Mouse (Mus musculus): ENCODE results near the gene Dcaf6. TPM values are rescaled to one million over a fixed set of nuclear protein-coding genes. Genes with fewer than 3 reads are reported as not detected.

The Dcaf6 gene
- polyA plus RNA-seq, 1 experiment from 2014 or later: 10.4 TPM

DNA sequence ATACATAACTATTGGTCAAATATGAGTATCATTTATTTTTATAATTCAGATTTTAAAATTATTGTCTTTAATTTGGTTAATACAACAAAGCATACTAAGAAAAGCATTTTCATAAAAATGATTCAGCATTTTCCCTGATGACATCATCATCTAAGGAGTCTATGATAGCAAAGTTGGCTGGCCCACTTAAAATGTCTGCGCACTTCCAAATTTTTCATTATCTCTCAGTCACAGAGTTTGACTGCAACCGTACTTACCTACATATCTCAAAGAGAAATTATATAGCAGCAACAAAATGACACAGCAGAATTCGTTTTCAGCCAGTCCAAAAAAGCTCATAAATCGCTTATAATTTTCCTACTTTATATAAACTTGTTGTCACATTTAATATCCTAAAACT lies 64.3 kb downstream of the Dcaf6 start:
- Histone ChIP-seq H3K4me2 (no peak overlapping the region), H3K4me3 (no peak overlapping the region), H3K4me1 (no peaks in the 10 kb centered on the region), H3K9ac (no peak overlapping the region), H3K9me3 (replicated peaks) (no peaks in the 10 kb centered on the region), H3K36me3 (ENCODE audit: poor library complexity, severe bottlenecking) (no peaks in the 10 kb centered on the region), H3K27ac (no peak overlapping the region), H3K27me3 (no peaks in the 10 kb centered on the region)
- ATAC-seq: no peak
- WGBS: 95% methylated on average over 4 of the region's 4 CpGs

DNA sequence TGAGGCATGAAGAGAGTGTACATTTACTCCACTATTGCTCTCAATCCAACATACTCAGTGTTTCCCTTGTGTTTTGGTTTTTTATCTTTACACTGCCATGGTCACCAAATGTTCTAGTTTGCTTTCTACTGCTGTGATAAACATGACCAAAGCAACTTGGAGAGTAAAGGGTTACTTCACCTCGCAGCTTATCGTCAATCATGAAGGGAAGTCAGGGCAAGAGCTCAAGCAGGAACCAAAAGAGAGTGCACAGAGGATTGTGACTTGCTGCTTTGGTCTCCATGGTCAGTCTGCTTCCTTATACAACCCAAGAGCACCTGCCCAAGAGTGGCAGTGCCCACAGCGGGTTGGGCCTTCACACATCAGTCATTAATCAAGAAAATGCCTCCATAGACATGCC lies 65.4 kb downstream of the Dcaf6 start:
- no peak for ATAC-seq
- Histone ChIP-seq H3K4me3 (no peak overlapping the region), H3K4me2 (no peak overlapping the region), H3K27me3 (no peaks in the 10 kb centered on the region), H3K9me3 (replicated peaks) (no peaks in the 10 kb centered on the region), H3K27ac (no peak overlapping the region), H3K36me3 (ENCODE audit: poor library complexity, severe bottlenecking) (no peaks in the 10 kb centered on the region), H3K4me1 (no peaks in the 10 kb centered on the region), H3K9ac (no peak overlapping the region)
- WGBS: 72% methylated on average over 3 of the region's 3 CpGs

DNA sequence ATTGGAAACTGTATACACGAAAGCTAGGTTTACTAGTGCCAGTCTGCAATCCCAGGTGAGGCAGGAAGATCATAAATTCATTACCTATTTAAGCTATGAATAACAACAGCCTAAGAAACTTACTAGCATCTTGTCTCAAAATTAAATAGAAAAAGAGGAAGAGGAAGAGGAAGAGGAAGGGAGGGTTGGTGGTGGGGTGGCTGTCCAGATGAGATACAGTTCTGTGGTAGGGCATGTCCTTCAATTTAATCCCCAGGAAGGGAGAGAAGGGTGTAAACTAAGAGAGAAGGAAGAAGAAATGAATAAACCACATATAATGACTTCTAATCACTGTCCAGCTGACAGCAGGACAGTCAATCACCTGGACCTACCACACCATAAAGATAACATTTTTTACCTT lies 67.2 kb downstream of the Dcaf6 start:
- Histone ChIP-seq H3K27ac (no peak overlapping the region), H3K9me3 (replicated peaks) (no peaks in the 10 kb centered on the region), H3K4me1 (no peaks in the 10 kb centered on the region), H3K4me2 (no peak overlapping the region), H3K4me3 (no peak overlapping the region), H3K36me3 (ENCODE audit: poor library complexity, severe bottlenecking) (peaks cover 3% of the 10 kb centered on the region), H3K9ac (no peak overlapping the region), H3K27me3 (no peaks in the 10 kb centered on the region)
- ATAC-seq: no peak
- WGBS: 85% methylated on average over 1 of the region's 1 CpGs

DNA sequence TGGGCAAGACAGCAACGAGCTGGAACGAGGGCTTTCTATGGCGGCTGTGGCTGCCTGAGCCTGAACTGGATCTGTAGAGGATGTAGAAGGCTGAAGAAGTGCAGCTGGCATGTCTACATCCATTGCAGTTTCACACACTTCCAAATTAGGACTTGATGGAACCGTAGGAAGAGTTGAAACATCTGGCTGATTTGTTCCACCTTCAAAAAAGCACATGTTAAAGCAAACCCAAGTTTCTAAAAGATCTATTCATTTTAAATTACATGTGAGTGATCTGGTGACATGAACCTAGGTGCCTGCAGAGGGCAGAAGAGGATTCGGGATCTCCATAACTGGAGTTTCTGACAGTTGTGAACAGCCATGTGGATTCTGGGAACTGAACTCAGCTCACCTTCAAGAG lies 71.6 kb downstream of the Dcaf6 start:
- no peaks in the 10 kb centered on the region for H3K27me3 ChIP-seq
- no peak overlapping the region for H3K4me2 ChIP-seq
- H3K27ac ChIP-seq: no peak overlapping the region
- ATAC-seq: no peak
- no peak overlapping the region for H3K4me3 ChIP-seq
- H3K4me1 ChIP-seq: no peaks in the 10 kb centered on the region
- 83% methylated on average over 5 of the region's 5 CpGs for WGBS
- H3K9ac ChIP-seq: no peak overlapping the region
- H3K36me3 ChIP-seq (ENCODE audit: poor library complexity, severe bottlenecking): peaks cover 8% of the 10 kb centered on the region
- no peaks in the 10 kb centered on the region for H3K9me3 ChIP-seq (replicated peaks)

DNA sequence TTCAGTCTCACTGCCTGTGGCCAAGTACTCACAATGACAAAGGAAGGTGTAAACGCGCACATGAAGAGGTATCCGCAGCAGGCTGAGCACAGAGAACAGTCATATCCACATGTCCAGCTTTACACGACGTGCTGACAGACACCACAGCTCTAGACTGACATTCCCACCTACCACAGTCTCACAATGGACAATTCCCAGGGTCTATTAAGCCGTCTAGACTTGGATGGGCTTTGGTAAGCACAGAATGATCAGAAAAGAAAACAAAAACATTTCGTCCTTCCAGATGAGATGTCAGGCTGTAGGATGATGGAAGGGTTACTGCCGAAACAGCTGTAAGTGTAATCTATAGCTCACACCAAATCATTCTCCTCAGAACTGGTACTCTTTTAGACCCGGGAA lies 73.8 kb downstream of the Dcaf6 start:
- Histone ChIP-seq H3K4me1 (no peaks in the 10 kb centered on the region), H3K27ac (no peak overlapping the region), H3K4me3 (no peak overlapping the region), H3K27me3 (no peaks in the 10 kb centered on the region), H3K4me2 (no peak overlapping the region), H3K36me3 (ENCODE audit: poor library complexity, severe bottlenecking) (peaks cover 8% of the 10 kb centered on the region), H3K9ac (no peak overlapping the region), H3K9me3 (replicated peaks) (no peaks in the 10 kb centered on the region)
- no peak for ATAC-seq
- WGBS: 82% methylated on average over 9 of the region's 9 CpGs

DNA sequence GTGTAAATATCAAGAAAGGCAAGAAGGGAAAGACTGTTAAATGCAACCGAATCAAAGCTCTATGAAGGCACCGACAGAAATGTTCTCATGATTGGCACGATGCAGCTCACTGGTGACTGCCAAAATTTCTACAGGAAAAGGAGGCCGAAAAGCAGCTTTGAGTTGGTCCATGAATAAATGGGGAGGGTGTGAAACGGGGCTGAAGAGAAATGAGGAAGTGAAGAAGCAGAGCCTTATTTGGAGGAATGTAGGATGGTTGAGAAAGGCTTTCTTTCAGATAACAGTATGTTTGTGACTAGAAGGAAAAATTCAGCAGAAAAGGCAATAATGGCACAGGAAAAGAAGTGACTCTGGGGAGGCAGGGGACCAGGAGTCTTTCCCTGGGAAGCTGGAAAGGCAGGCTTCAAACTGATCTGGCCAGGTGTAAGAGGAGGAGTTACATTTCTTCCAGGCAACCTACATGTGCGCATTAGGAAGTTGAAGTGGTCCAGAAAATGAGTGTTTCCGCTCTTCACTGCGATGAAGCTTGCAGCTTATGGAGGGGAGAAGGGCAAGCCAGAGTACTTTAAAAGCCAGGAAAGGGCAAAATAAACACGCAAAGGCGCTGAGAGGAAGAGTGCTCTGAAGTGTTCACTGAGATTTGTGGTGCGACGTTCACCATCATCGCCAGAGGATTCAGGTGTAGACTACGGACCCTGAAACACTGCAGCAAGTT lies 74.3 kb downstream of the Dcaf6 start:
- Histone ChIP-seq H3K9me3 (replicated peaks) (no peaks in the 10 kb centered on the region), H3K36me3 (ENCODE audit: poor library complexity, severe bottlenecking) (peaks cover 8% of the 10 kb centered on the region), H3K27me3 (no peaks in the 10 kb centered on the region), H3K4me3 (no peak overlapping the region), H3K4me1 (no peaks in the 10 kb centered on the region), H3K9ac (no peak overlapping the region), H3K27ac (no peak overlapping the region), H3K4me2 (no peak overlapping the region)
- no peak for ATAC-seq
- 94% methylated on average over 14 of the region's 14 CpGs for WGBS

DNA sequence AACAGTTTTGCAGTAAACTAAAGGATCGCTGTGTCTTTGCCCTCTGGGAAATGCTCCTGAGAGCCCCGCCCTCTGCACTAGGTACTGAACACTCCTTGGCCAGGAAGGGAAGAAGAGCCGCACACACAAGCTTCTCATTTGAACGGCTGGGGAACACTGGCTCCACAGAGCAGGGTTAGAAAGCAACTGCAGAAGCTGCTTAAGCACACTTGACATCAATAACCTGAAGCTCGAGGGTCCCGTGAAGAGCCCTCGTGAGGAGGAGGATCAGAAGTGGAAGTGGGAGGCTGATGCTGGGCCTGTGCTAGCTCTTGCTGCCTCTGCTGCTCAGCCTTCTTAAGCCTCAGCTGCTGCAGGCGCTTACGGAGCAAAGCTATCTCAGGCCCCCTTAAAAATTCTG lies 86.4 kb downstream of the Dcaf6 start:
- 66% methylated on average over 9 of the region's 9 CpGs for WGBS
- no peaks in the 10 kb centered on the region for H3K36me3 ChIP-seq (ENCODE audit: poor library complexity, severe bottlenecking)

DNA sequence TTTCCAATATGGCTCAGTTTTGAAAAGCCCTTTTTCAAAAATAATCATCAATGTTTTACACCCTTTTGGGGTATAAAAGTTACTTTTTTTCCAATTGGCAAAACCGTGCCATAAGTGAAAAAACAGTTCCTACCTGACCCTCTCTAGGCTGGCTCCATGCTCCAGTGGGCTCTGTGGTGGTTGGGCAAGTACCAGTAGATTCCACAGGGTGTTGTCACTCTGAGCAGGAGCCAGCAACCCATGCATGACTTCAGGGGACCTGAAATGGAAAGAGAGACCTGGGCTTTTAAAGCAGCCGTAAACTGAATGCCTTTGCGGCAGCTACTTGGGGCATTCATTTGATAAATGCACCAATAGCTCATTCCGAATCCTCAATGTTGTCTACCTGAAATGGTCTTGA lies 89.3 kb downstream of the Dcaf6 start:
- H3K4me3 ChIP-seq: no peak overlapping the region
- no peaks in the 10 kb centered on the region for H3K27me3 ChIP-seq
- WGBS: 92% methylated on average over 4 of the region's 4 CpGs
- H3K9me3 ChIP-seq (replicated peaks): no peaks in the 10 kb centered on the region
- no peak overlapping the region for H3K4me2 ChIP-seq
- no peaks in the 10 kb centered on the region for H3K36me3 ChIP-seq (ENCODE audit: poor library complexity, severe bottlenecking)
- no peak overlapping the region for H3K27ac ChIP-seq
- H3K4me1 ChIP-seq: no peaks in the 10 kb centered on the region
- ATAC-seq: no peak
- H3K9ac ChIP-seq: no peak overlapping the region

More for the DNA sequence above, 86.4 kb downstream of the Dcaf6 start:
- H3K9ac ChIP-seq: no peak overlapping the region
- no peak overlapping the region for H3K27ac ChIP-seq
- H3K4me1 ChIP-seq: no peaks in the 10 kb centered on the region
- H3K4me3 ChIP-seq: no peak overlapping the region
- H3K4me2 ChIP-seq: no peak overlapping the region
- no peaks in the 10 kb centered on the region for H3K9me3 ChIP-seq (replicated peaks)
- ATAC-seq: no peak
- H3K27me3 ChIP-seq: no peaks in the 10 kb centered on the region

DNA sequence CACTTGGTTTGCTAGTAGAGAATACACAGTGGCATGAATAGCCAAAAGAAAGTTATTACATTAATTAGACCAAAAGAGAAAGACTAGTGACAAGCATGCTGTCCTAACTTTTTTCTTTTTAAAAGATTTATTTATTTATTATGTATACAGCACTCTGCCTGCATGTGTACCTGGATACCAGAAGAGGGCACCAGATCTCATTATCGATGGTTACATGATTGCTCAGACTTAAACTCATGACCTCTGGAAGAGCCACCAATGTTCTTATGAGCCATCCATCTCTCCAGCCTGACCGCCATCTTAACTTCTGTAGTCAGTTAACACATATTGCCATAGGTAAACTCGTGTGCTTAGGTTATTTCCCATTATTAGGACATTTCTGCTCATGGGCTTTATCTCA lies 95.2 kb downstream of the Dcaf6 start:
- no peak overlapping the region for H3K4me2 ChIP-seq
- no peak for ATAC-seq
- H3K4me1 ChIP-seq: no peaks in the 10 kb centered on the region
- no peaks in the 10 kb centered on the region for H3K27me3 ChIP-seq
- H3K4me3 ChIP-seq: no peak overlapping the region
- H3K9ac ChIP-seq: no peak overlapping the region
- 93% methylated on average over 3 of the region's 3 CpGs for WGBS
- no peak overlapping the region for H3K27ac ChIP-seq
- no peaks in the 10 kb centered on the region for H3K9me3 ChIP-seq (replicated peaks)
- H3K36me3 ChIP-seq (ENCODE audit: poor library complexity, severe bottlenecking): no peaks in the 10 kb centered on the region

DNA sequence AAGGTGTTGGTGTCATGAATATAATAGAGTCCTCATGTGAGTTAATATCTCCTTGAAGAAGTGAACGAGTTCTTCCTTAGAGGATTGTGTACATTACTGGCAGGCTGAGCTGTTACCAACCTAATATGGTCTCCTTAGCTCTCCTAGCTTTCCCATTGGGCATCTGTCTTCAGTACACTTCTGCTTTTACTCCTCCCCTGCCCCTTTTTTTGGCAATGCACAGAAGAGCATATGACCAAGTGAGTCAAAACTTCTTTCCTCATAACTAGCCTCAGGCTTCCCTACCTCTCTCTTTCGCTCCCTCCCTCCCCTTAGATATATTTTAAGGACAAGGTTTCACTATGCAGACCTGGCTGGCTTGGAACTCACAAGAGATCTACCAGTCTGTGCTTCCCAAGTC lies 97.0 kb downstream of the Dcaf6 start:
- no peak for ATAC-seq
- Histone ChIP-seq H3K9me3 (replicated peaks) (no peaks in the 10 kb centered on the region), H3K36me3 (ENCODE audit: poor library complexity, severe bottlenecking) (no peaks in the 10 kb centered on the region), H3K27ac (no peak overlapping the region), H3K9ac (no peak overlapping the region), H3K4me3 (no peak overlapping the region), H3K4me2 (no peak overlapping the region), H3K4me1 (no peaks in the 10 kb centered on the region), H3K27me3 (no peaks in the 10 kb centered on the region)
- 91% methylated on average over 2 of the region's 2 CpGs for WGBS

DNA sequence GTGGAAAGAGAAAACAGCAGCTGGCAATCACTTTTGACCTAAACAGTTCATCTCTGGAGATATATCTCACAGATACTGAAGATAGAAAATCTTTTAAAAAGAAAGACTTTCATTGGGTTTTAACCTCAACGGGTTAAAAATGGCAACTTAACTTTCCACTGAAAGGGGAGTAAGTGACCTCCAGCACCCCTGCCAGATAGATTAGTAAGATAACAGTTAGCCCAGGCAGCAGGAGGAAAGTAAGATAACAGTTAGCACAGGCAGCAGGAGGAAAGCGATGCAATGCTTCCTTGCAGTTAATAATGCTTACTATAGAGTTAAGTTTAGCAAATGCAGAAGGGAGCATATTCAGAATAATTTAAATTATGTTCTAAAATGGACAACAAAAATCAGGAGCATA lies 103.9 kb downstream of the Dcaf6 start:
- no peak overlapping the region for H3K4me2 ChIP-seq
- no peak overlapping the region for H3K27ac ChIP-seq
- no peaks in the 10 kb centered on the region for H3K36me3 ChIP-seq (ENCODE audit: poor library complexity, severe bottlenecking)
- H3K4me3 ChIP-seq: no peak overlapping the region
- 81% methylated on average over 2 of the region's 2 CpGs for WGBS
- H3K4me1 ChIP-seq: no peaks in the 10 kb centered on the region
- H3K9me3 ChIP-seq (replicated peaks): no peaks in the 10 kb centered on the region
- no peak for ATAC-seq
- no peak overlapping the region for H3K9ac ChIP-seq
- no peaks in the 10 kb centered on the region for H3K27me3 ChIP-seq

DNA sequence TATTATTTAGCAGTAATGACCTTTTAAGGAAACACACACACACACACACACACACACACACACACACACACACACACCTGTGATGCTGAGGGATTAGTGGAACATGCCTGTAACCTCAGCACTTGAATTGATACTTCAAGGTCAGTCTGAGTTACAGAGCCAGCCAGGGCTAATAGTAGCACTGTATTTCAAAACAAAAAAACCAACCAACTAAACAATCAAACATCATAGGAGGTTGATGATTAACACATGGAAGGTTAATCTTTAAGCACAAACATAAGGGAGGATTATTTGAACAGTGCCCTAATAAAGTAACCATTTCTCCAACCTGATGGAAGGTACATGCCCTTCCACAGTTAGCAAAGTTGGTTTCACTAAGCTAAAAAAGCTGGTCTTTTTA lies 111.6 kb downstream of the Dcaf6 start:
- Histone ChIP-seq H3K9me3 (replicated peaks) (no peaks in the 10 kb centered on the region), H3K4me2 (no peak overlapping the region), H3K27me3 (no peaks in the 10 kb centered on the region), H3K4me1 (peaks cover 6% of the 10 kb centered on the region; the same call in 1 of the 2 replicates), H3K27ac (no peak overlapping the region), H3K9ac (no peak overlapping the region), H3K36me3 (ENCODE audit: poor library complexity, severe bottlenecking) (peaks cover 5% of the 10 kb centered on the region; the same call in 1 of the 2 replicates), H3K4me3 (no peak overlapping the region)
- ATAC-seq: no peak

DNA sequence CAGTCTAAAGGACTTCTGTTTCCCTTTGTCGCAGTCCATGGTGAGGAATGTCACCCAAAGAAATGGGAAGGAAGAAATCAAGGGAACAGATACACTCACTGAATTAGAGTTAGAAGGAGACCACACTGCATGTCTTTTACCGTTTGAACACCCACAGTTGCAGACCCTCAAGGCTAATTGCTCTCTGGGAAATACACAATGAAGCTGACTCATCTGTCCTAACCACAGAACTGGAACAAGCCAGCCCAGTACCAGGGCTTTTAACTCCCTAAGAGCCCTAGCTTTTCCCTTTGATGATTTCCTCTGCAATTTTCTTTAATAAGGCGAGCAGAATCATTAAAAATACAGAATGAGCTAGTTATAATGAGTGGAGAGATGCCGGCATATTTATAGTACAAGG lies 115.8 kb downstream of the Dcaf6 start:
- Histone ChIP-seq H3K36me3 (ENCODE audit: poor library complexity, severe bottlenecking) (no peaks in the 10 kb centered on the region), H3K9ac (no peak overlapping the region), H3K4me2 (no peak overlapping the region), H3K4me1 (peaks cover 6% of the 10 kb centered on the region; the same call in 1 of the 2 replicates), H3K27ac (no peak overlapping the region), H3K27me3 (no peaks in the 10 kb centered on the region), H3K9me3 (replicated peaks) (no peaks in the 10 kb centered on the region), H3K4me3 (no peak overlapping the region)
- ATAC-seq: peak; percentile 75; the same call in 1 of the 2 replicates
- 23% methylated on average over 4 of the region's 4 CpGs for WGBS

Data from forebrain, embryonic 13.5 days (tissue).